Mouse (Mus musculus) gastrocnemius, adult 2 months (tissue): ENCODE measurements around the gene Pank1. TPM values are rescaled to one million over a fixed set of nuclear protein-coding genes. Genes with fewer than 3 reads are reported as not detected.

ENCODE experiments used
- DNase-seq: peaks from one replicate; pipeline ENCODE4 v3.0.0; 2022
- H3K27ac ChIP-seq: fragments of 200-600 bp; 2 replicates; pipeline ENCODE4 v1.8.1; 2022; ENCODE audit warnings: mild to moderate bottlenecking
- H3K4me3 ChIP-seq: fragments of 200-600 bp; 2 replicates; pipeline ENCODE4 v1.8.1; 2022; ENCODE audit warnings: mild to moderate bottlenecking, moderate library complexity
- CTCF ChIP-seq: fragments of 200-600 bp; IDR thresholded peaks from 2 replicates; pipeline ENCODE4 v1.8.1; 2022; ENCODE audit warnings: antibody characterized with exemption, mild to moderate bottlenecking, moderate library complexity
- intact Hi-C: fragments of 180-260 bp; cut with DNase I; formaldehyde crosslinking; loops from one replicate; pipeline ENCODE4 v1.15.1; 2025
- total RNA-seq, 2 experiments: library from RNA; stranded (reverse); gene quantifications; 2 replicates each; pipeline ENCODE4 v1.2.3; 2021

Pank1 gene
- total RNA-seq, 2 experiments from 2014 or later, result 10.7 to 26.0 TPM

- no peak for DNase-seq
- H3K4me3 ChIP-seq, result no peak overlapping the region
- TF ChIP-seq CTCF, result no peak
- intact Hi-C loops, result no loop called here
- H3K27ac ChIP-seq, result no peak overlapping the region
These were observed 37.3 kb downstream of the Pank1 start for GRCm38 (mm10) chr19:34841719-34842506.

- intact Hi-C loops, result no loop called here
- Histone ChIP-seq H3K27ac (no peak overlapping the region), H3K4me3 (no peak overlapping the region)
- no peak for DNase-seq
- TF ChIP-seq CTCF, result no peak
These were observed 40.6 kb downstream of the Pank1 start for GRCm38 (mm10) chr19:34838624-34839023.

- no peak overlapping the region for H3K4me3 ChIP-seq
- DNase-seq, result no peak
- intact Hi-C loops, result no loop called here
- H3K27ac ChIP-seq, result no peak overlapping the region
- TF ChIP-seq CTCF, result no peak
These were observed 47.6 kb downstream of the Pank1 start for GRCm38 (mm10) chr19:34831702-34832101.

DNA sequence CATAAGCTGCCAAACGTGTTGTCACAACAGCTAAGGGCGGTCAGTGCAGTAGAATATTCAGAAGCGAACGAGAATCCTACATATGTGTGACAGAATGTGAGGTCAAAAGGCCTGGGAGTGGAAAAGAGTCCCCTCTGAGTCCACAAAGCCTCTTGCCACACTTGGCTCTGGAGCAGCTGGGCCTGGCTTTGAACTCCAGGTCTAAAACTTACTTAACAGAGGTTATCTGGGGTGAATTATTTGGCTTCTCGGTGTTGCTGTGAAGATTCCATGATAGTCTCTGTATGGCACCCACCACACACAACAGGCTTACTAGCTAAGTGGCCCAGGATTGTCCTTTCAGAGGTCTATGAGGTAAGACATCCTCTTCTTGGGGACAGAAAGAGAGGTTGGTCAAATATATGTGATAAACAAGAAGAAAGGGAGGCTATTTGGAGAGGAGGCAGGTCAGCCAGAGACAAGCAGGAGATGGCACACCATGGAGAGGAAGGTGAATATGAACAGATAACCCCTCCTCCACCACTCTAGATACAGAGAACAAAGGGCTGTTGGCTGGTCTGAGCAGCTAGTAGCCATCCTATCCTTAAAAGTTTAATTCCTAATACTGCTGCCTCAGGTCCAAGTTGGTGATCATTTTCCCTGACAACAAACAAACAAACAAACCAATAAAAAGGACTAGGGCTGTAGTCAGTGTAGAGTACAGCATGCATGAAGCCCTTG lies 51.2 kb downstream of the Pank1 start:
- H3K4me3 ChIP-seq, result no peak overlapping the region
- no peak for DNase-seq
- TF ChIP-seq CTCF, result no peak
- H3K27ac ChIP-seq, result no peak overlapping the region
- intact Hi-C loops, result loop anchor here (2.0 to 5.0 kb wide), 2 partner anchors 51 to 94 kb away; partner anchors contain the start of genes Kif20b and Pank1

DNA sequence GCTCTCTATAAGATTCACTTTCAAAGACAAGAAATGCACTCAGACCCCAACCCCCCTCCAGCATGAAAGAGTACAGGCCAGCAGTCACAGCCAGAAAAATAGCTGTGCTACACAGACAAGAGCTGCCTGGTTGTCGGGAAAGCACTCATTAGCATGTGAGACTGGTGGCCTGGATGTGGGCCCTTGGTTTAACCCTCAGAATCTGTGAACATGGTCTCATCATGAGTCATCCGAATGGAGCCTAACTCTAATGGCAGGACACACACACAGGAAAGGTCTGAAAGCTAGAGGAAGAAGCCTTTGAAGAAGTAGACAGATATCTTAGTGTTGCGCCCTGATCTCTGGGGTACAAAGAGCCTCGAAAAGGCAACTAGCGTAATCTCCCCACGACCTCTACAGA lies 51.8 kb downstream of the Pank1 start:
- no peak for DNase-seq
- Histone ChIP-seq H3K27ac (no peak overlapping the region), H3K4me3 (no peak overlapping the region)
- TF ChIP-seq CTCF, result no peak
- intact Hi-C loops, result loop anchor here (2.0 to 5.0 kb wide), 2 partner anchors 51 to 95 kb away; partner anchors contain the start of genes Kif20b and Pank1

DNA sequence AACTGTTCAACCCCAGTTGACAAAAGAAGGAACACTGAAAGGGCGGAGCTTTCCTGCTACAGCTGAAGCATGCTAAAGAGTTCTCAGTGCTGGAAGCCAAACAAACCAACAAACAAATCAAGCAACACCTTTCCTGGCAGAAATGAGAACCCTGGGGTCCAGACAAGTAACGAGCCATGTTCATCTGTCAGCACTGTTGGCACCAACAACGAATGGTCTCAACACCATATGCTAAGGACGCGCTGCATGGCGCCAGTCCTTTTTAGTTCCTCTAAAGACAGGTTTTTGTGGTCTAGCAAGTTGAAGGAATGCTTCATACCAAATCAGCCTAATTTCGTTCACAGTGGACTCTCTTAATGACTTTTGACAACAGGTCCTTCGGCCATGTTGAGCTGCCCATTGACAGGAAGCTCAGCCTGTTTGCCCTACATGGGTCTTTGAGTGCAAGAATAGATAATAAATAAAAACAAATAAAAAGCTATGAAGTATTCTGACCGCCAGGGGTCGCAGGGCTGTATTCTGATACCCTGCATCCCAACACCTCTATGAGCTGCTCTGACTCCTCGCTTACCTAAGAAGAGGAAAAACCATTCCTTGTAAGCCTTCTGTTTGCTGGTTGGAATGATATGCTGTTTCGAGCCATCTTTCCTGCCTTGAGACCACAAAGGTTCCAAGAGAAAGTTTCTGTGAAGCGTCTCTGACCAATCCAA lies 53.2 kb downstream of the Pank1 start:
- no peak overlapping the region for H3K4me3 ChIP-seq
- DNase-seq, result peak; percentile 34
- intact Hi-C loops, result loop anchor here (2.0 to 5.0 kb wide), 2 partner anchors 53 to 96 kb away; partner anchors contain the start of genes Kif20b and Pank1
- peak; percentile 76 for TF ChIP-seq CTCF
- H3K27ac ChIP-seq, result no peak overlapping the region

DNA sequence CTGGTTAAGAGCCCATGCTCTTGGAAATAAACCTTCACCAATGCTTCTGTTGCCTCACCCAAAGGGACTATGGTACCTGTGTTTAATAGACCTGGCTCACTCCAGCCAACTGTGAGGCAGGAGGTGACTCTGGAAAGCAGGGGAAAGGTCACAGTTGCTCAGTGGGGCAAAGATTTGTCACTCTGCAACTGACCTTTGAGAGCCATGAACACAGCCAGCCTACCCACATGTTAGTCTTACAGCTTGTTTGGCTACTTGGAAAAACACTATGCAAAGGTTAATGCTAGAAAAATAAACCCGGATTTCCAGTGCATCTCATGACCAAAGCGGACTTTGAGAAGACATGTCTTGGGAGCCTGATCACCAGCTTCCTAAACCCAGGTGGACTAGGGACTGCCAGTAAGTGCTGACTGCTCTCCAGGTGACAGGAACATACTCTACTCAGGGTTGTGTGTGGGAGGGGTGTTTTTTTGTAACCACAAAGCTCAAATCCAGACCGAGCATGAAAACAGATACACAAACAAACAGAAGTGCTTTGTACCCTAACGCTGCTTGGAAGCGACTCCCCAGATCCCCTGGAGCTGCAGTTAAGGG lies 59.6 kb downstream of the Pank1 start:
- TF ChIP-seq CTCF, result no peak
- intact Hi-C loops, result no loop called here
- no peak overlapping the region for H3K4me3 ChIP-seq
- DNase-seq, result no peak
- H3K27ac ChIP-seq, result no peak overlapping the region

DNA sequence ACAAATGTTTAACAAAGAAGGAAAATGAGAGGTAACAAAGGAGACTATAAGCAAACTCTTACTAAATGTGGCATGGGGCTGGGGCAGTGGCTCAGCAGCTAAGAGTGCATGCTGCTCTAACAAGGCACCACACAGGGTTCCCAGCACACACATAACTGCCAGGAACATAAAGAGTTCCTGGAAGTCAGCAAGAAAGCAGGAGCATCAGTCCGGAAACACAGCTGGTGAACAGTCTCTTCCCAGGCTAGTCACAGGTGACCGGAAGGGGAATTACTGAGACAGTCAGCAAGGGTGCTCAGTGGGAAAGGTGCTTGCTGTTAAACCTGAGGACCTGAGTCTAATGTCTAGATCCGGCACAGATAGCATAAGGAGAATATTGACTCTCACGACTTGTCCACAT lies 63.9 kb downstream of the Pank1 start:
- intact Hi-C loops, result no loop called here
- DNase-seq, result no peak
- H3K27ac ChIP-seq, result no peak overlapping the region
- no peak overlapping the region for H3K4me3 ChIP-seq
- no peak for TF ChIP-seq CTCF

DNA sequence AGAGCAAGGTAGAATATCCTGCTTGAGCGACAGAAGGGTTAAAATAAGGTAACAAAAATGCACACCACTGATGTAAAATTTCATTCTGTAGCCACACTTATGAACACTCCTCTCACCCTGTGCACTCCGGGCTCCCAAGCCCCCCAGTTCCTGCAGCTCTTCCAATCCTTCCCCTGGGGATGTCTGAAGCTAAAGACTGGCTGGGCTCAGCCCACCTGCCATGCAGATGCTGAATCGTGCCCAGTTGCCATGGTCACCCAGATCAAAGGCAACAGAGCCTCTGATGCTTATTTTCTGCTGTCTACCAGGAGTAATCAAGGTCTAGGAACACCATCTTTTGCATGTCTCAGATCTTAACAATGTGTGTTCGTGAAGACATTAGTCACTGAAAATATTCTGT lies 64.6 kb downstream of the Pank1 start:
- no peak overlapping the region for H3K27ac ChIP-seq
- intact Hi-C loops, result no loop called here
- no peak overlapping the region for H3K4me3 ChIP-seq
- TF ChIP-seq CTCF, result no peak
- no peak for DNase-seq

DNA sequence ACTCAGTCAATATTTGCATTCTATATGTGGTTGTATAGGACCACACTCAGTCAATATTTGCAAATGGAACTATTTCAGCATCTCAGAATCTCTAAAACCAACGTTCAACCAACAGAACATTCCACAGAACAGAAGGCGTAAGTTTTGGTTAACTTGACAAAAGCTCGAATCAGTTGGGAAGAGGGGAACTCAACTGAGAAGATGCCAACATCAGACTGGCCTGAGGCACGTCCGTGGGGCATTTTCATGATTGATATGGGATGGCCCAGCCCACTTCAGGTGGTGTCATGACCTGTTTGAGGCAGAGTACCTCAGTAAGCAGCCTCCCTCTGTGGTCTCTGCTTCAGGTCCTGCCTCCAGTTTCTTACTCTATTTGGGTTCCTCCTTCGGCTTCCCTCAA lies 65.3 kb downstream of the Pank1 start:
- DNase-seq, result no peak
- no peak overlapping the region for H3K4me3 ChIP-seq
- H3K27ac ChIP-seq, result no peak overlapping the region
- no peak for TF ChIP-seq CTCF
- intact Hi-C loops, result no loop called here

GRCm38 (mm10) chr19:34813533-34813932 lies 65.7 kb downstream of the Pank1 start:
- no peak for DNase-seq
- intact Hi-C loops, result no loop called here
- H3K27ac ChIP-seq, result no peak overlapping the region
- no peak for TF ChIP-seq CTCF
- H3K4me3 ChIP-seq, result no peak overlapping the region

- TF ChIP-seq CTCF, result no peak
- Histone ChIP-seq H3K4me3 (no peak overlapping the region), H3K27ac (no peak overlapping the region)
- intact Hi-C loops, result no loop called here
- no peak for DNase-seq
These were observed 66.5 kb downstream of the Pank1 start for GRCm38 (mm10) chr19:34812711-34813110.

- intact Hi-C loops, result no loop called here
- no peak for DNase-seq
- no peak for TF ChIP-seq CTCF
- no peak overlapping the region for H3K27ac ChIP-seq
- no peak overlapping the region for H3K4me3 ChIP-seq
These were observed 72.1 kb downstream of the Pank1 start for GRCm38 (mm10) chr19:34807173-34807572.
